Mouse (Mus musculus): ENCODE data around the gene Stra6. TPM values are rescaled to one million over a fixed set of nuclear protein-coding genes. Genes with fewer than 3 reads are reported as not detected.

The Stra6 gene
- polyA plus RNA-seq, 3 experiments from 2014 or later = 4.0 to 5.3 TPM; not detected in 1

GRCm38 (mm10) chr9:58096629-58097301 lies 33.2 kb downstream of the Stra6 start:
- no peak for ATAC-seq

GRCm38 (mm10) chr9:58099836-58100565 lies 36.4 kb downstream of the Stra6 start:
- ATAC-seq = no peak

GRCm38 (mm10) chr9:58102013-58102412 lies 38.4 kb downstream of the Stra6 start:
- no peak for ATAC-seq

GRCm38 (mm10) chr9:58103647-58104046 lies 40.1 kb downstream of the Stra6 start:
- no peak for ATAC-seq

- ATAC-seq = no peak
Observed at GRCm38 (mm10) chr9:58105595-58106169, 42.1 kb downstream of the Stra6 start.

- ATAC-seq = no peak
Observed at GRCm38 (mm10) chr9:58107494-58107893, 43.9 kb downstream of the Stra6 start.

- ATAC-seq = no peak
Observed at GRCm38 (mm10) chr9:58110787-58111186, 47.2 kb downstream of the Stra6 start.

- ATAC-seq = no peak
Observed at GRCm38 (mm10) chr9:58111431-58111830, 47.8 kb downstream of the Stra6 start.

- ATAC-seq = peak; percentile 46
Observed at GRCm38 (mm10) chr9:58112321-58112751, 48.7 kb downstream of the Stra6 start.

GRCm38 (mm10) chr9:58112866-58113278 lies 49.3 kb downstream of the Stra6 start:
- no peak for ATAC-seq

- no peak for ATAC-seq
Observed at GRCm38 (mm10) chr9:58113279-58113884, 49.8 kb downstream of the Stra6 start.

GRCm38 (mm10) chr9:58114019-58114418 lies 50.4 kb downstream of the Stra6 start:
- no peak for ATAC-seq

- no peak for ATAC-seq
Observed at GRCm38 (mm10) chr9:58115297-58115925, 51.8 kb downstream of the Stra6 start.

- ATAC-seq = no peak
Observed at GRCm38 (mm10) chr9:58116024-58116651, 52.5 kb downstream of the Stra6 start.

GRCm38 (mm10) chr9:58118671-58119070 lies 55.1 kb downstream of the Stra6 start, which contains the start of gene Ccdc33:
Gene Ccdc33 (minus strand): TSS chr9:58118823.
- no peak for ATAC-seq

- no peak for ATAC-seq
Observed at GRCm38 (mm10) chr9:58125085-58125484, 61.5 kb downstream of the Stra6 start.

- ATAC-seq = no peak
Observed at GRCm38 (mm10) chr9:58125811-58126210, 62.2 kb downstream of the Stra6 start.

- no peak for ATAC-seq
Observed at GRCm38 (mm10) chr9:58128926-58129413, 65.4 kb downstream of the Stra6 start.

- ATAC-seq = no peak
Observed at GRCm38 (mm10) chr9:58129508-58129907, 65.9 kb downstream of the Stra6 start.

GRCm38 (mm10) chr9:58130909-58131308 lies 67.3 kb downstream of the Stra6 start:
- ATAC-seq = no peak

- ATAC-seq = no peak
Observed at GRCm38 (mm10) chr9:58131735-58132134, 68.1 kb downstream of the Stra6 start.
